Mouse (Mus musculus) thymus, postnatal 0 days (tissue): ENCODE results near the gene Neurog1. TPM values are rescaled to one million over a fixed set of nuclear protein-coding genes. Genes with fewer than 3 reads are reported as not detected.

Experiments used
- DNase-seq: peaks from one replicate; pipeline ENCODE4 v3.0.0-alpha.2; 2015; ENCODE audit warnings: low spot score
- polyA plus RNA-seq: library from polyadenylated mRNA; unstranded; fragments of >200 nt; fragmentation: Nextera tagmentation; extraction: Ambion mirVana; gene quantifications from 2 replicates; pipeline ENCODE4 v1.2.1, GENCODE M21; 2015

The Neurog1 gene
- polyA plus RNA-seq, 1 experiment from 2014 or later, result not detected

DNA sequence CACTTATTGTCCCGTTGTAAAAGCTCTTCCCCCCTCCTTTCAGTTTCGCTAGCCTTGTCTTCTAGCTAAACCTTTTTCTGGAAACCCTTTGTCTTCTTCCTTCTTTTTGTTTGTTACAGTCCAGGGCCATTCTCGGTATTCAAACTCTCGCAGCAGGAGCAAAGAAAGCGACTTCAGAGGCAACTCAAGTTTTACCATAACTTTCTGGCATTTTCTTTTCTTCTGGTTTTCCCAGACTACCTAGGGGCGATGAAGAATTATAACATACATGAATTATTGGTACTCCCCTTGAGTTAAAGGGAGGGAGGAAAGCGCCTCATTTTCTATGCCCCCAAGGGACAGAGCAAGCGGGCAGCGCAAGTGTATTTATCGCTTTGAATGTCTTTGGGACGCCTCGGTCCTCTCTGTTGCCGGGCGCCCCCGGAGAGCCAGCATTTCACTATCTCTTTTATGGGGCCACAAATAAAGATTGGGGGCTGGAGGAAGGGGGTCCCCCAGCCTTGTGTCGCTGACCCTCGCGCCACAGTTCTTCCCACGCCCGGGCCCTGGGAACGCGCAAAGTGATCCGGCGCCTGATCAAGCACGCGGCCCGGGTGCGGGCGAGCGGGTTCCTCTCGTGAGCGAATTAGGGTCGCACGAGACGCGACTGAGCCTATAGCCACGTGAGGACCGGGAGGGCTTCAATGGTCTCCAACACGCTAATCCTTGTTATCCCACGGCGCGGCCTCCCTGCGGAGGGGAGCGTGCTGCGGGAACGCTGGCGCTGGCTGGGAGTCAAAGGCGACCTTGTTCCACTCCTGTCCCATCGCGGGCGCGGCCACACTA is 6.4 kb upstream of the Neurog1 start:
- no peak for DNase-seq

- DNase-seq, result no peak
Measured at GRCm38 (mm10) chr13:56257469-56258153, 5.6 kb upstream of the Neurog1 start.

DNA sequence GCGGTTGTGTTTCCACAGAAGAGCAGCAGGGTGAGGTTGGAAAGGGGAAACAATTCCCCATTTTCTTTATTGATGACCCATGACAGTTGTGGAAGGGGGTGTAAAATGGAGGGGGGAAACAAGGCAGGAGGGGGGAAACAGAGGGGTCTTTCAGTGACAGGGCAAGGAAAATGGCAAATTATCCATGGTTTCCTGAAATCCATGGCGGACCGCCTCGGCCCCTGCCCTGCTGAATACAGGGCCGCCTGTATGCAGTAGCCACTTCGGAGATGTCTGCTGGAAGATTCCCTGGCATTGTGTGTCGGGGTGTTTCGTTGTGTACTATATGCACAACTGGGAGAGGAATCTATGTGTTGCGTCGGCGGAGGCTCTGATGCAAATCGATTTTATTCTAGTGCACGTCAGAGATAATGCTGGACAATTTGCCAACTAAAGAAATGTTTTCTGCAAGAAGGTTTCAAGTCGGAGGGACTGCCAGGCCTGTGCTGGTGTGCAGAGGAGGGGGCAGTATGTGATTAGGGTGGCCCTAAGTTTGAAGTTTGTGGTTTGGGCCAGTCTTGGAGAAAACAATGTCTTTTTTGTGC is 4.8 kb upstream of the Neurog1 start:
- no peak for DNase-seq

- DNase-seq, result no peak
Measured at GRCm38 (mm10) chr13:56253379-56253778, 1.4 kb upstream of the Neurog1 start.

GRCm38 (mm10) chr13:56252783-56253182 is 820 bp upstream of the Neurog1 start:
- DNase-seq, result no peak

DNA sequence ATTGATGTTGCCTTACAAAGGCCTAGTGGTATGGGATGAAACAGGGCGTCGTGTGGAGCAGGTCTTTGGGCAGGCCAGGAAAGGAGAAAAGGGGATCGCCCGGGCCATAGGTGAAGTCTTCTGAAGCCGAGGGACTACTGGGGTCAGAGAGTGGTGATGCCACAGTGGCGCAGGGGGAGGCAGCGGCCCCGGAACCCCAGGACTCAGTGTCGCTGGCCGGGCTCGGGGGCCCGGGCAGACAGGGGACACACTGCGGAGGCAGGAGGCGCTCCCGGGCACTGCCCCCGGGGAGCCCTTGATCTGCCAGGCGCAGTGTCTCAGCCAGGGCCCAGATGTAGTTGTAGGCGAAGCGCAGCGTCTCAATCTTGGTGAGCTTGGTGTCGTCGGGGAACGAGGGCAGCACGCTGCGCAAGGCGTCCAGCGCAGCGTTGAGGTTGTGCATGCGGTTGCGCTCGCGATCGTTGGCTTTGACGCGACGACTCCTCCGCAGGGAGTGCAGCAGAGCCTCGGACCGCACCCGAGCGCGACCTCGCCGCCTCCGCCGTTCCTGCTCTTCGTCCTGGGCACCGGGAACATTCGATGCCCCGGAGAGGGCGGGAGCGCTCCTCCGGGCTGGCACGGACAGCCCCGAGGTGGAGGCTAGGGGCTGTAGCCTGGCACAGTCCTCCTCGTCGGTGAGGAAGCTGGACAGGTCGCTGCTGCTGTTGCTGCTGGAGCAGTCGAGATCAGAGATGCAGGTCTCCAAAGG is 613 bp downstream of the Neurog1 start:
- DNase-seq, result no peak

GRCm38 (mm10) chr13:56250551-56251161 is 1.3 kb downstream of the Neurog1 start:
- DNase-seq, result no peak

GRCm38 (mm10) chr13:56249593-56250341 is 2.2 kb downstream of the Neurog1 start:
- DNase-seq, result no peak

DNA sequence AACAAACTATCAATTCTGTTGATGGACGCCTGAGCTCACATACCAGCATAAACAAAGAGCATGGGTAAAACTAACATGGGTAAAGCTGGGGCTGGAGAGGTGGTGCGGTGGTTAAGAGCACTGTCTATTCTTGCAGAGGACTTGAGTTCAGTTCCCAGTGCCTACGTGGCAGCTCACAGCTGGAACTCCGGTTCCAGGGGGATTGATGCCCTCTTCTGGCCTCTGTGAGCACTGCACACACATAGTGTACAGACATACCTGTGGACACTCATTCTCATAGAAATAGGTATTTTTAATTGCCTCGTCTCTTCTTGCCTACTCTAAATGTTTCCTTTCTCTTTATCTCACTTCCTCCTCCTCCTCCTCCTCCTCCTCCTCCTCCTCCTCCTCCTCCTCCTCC is 8.9 kb downstream of the Neurog1 start:
- DNase-seq, result no peak

- DNase-seq, result no peak
Measured at GRCm38 (mm10) chr13:56240012-56240770, 11.8 kb downstream of the Neurog1 start.

DNA sequence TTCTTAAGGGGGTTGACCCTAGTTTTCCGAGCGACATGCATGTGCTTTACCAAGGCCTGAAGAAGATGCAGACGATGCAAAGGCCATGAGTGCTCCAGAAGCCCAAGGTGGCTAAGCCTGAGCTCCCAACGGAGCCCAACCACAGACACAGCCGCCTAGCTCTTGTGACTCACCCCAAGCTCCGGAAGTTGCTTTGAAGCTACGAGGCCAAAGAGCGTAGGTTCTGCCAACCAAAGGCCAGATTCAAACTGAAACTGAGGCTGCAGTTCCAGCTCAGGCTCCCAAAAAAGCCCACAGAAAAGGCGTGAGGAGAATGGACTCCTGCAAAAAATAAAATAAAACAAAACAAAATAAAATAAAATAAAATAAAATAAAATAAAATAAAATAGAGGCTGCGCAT is 14.1 kb downstream of the Neurog1 start:
- DNase-seq, result peak; percentile 47

DNA sequence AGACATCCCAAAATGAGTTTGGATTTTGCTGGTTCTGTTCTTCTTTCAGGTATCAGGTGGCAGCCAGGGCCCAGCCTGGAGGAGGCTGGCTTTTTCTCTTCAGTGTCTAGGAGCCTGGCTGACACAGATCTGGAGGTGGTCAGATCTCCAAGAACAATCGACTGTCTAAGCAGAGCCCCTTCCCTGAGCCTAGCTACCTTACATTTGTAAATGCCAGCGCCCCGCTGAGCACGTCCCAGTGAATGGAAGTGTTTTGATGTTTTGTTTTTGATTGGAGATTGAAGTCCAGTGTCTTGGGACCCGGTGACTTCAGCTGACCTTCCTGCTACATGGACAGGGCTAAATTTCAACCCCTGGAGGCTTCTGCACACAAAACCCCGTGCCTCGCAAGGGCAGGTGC is 15.8 kb downstream of the Neurog1 start:
- no peak for DNase-seq

DNA sequence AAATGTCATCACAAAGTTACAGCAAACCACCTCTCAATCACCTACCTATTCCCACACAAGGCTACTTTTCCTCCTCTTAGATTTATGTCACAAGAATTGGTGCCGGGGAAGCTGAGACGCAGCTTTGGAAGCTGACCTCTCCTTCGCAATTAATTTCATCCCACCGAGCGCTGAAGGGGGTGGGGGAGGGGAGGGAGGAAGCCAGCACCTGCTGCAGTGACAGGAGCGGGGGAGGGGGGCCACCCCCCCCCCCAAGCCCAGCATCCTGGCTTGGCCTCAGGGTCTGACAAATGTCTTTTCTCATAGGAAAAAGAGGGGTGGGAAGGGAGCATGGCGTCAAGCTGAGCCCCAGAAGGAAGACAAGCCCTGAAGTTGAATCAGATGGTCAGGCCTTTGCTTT is 23.2 kb downstream of the Neurog1 start:
- DNase-seq, result peak; percentile 54

- DNase-seq, result no peak
Measured at GRCm38 (mm10) chr13:56226175-56226954, 25.6 kb downstream of the Neurog1 start.

GRCm38 (mm10) chr13:56223625-56224024 is 28.3 kb downstream of the Neurog1 start:
- peak; percentile 65 for DNase-seq

DNA sequence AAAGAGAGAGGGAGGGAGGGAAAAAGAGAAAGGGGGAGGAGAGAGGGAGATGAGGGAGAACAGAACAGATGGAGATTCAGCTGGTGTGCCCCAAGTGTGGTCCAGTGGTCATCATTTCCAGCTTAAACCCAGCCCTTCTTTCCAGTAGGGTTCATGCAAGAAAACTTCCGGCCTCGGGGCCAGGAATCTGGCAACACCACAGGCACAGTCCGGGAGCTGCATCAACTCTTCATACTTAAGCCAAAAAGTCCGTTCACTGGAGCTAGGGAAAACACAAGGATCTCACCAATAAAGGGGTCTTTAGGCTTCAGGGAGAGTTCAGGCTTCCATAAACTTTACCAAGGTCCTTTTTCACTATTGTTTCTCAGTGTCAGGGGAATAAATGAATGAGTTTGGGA is 29.1 kb downstream of the Neurog1 start:
- DNase-seq, result no peak

- no peak for DNase-seq
Measured at GRCm38 (mm10) chr13:56221995-56222848, 29.7 kb downstream of the Neurog1 start.
